Mouse (Mus musculus): Measurements from ENCODE around the gene 1110008P14Rik. TPM values are rescaled to one million over a fixed set of nuclear protein-coding genes. Genes with fewer than 3 reads are reported as not detected.

1110008P14Rik gene
- polyA plus RNA-seq, 1 experiment from 2014 or later = 39.7 TPM

- DNase-seq (ENCODE audit: low spot score) (peak; percentile 47), ATAC-seq (replicated peaks; ENCODE audit: low FRiP score) (peak; percentile 89)
- H3K9me3 ChIP-seq (ENCODE audit: control insufficient read depth, low read length) = no peaks in the 10 kb centered on the region
- peak overlapping the region; percentile 87 for H3K4me2 ChIP-seq
- no peaks in the 10 kb centered on the region for H3K27me3 ChIP-seq (replicated peaks; ENCODE audit: control insufficient read depth, insufficient read depth, low read length)
- peak overlapping the region; percentile 38 for H3K4me3 ChIP-seq (ENCODE audit: low read depth, low read length)
- peak overlapping the region; percentile 45; the same call in 1 of the 2 replicates for H3K27ac ChIP-seq (ENCODE audit: low read depth, low read length)
- 7% methylated on average over 14 of the region's 14 CpGs for WGBS
- H3K36me3 ChIP-seq (ENCODE audit: control insufficient read depth, insufficient read depth, low read length) = peaks cover 7% of the 10 kb centered on the region
- peaks cover 49% of the 10 kb centered on the region for H3K4me1 ChIP-seq (replicated peaks; ENCODE audit: control insufficient read depth, insufficient read depth, low read length)
- peak overlapping the region; percentile 49; the same call in 1 of the 2 replicates for H3K9ac ChIP-seq (ENCODE audit: low read depth, low read length)
Measured at GRCm38 (mm10) chr2:32423481-32424331, 42.0 kb upstream of the 1110008P14Rik start.

DNA sequence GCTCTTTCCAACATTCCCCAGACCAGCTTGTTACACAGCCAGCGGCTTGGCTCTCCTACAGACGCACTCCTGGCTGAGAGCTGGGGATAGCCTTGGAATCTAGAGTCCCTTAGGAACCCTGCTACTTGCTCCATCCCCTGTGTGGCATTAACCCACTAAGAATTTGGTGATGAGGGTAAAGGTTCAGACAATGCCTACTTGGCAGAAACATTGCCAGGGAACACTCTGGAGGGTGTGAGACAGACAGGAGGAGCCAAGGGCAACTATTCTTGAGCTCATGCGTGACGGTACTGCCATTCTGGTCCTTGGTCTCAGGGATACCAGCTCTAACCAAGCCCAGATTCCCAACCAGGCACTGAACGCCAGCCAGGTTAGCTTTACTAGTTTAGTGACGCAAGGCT, 40.1 kb upstream of the 1110008P14Rik start:
- WGBS = 90% methylated on average over 6 of the region's 6 CpGs

GRCm38 (mm10) chr2:32420647-32421046, 38.9 kb upstream of the 1110008P14Rik start:
- Histone ChIP-seq H3K9me3 (ENCODE audit: control insufficient read depth, low read length) (no peaks in the 10 kb centered on the region), H3K27me3 (replicated peaks; ENCODE audit: control insufficient read depth, insufficient read depth, low read length) (no peaks in the 10 kb centered on the region), H3K36me3 (ENCODE audit: control insufficient read depth, insufficient read depth, low read length) (peaks cover 28% of the 10 kb centered on the region), H3K27ac (ENCODE audit: low read depth, low read length) (no peak overlapping the region), H3K9ac (ENCODE audit: low read depth, low read length) (no peak overlapping the region), H3K4me3 (ENCODE audit: low read depth, low read length) (no peak overlapping the region), H3K4me2 (no peak overlapping the region), H3K4me1 (replicated peaks; ENCODE audit: control insufficient read depth, insufficient read depth, low read length) (peaks cover 40% of the 10 kb centered on the region)
- no peak for DNase-seq (ENCODE audit: low spot score)
- WGBS = 85% methylated on average over 6 of the region's 6 CpGs
- ATAC-seq (replicated peaks; ENCODE audit: low FRiP score) = no peak

More for the DNA sequence above, 40.1 kb upstream of the 1110008P14Rik start:
- Histone ChIP-seq H3K9me3 (ENCODE audit: control insufficient read depth, low read length) (no peaks in the 10 kb centered on the region), H3K27me3 (replicated peaks; ENCODE audit: control insufficient read depth, insufficient read depth, low read length) (no peaks in the 10 kb centered on the region), H3K4me3 (ENCODE audit: low read depth, low read length) (no peak overlapping the region), H3K27ac (ENCODE audit: low read depth, low read length) (no peak overlapping the region), H3K36me3 (ENCODE audit: control insufficient read depth, insufficient read depth, low read length) (peaks cover 19% of the 10 kb centered on the region), H3K4me2 (no peak overlapping the region), H3K9ac (ENCODE audit: low read depth, low read length) (no peak overlapping the region), H3K4me1 (replicated peaks; ENCODE audit: control insufficient read depth, insufficient read depth, low read length) (peaks cover 40% of the 10 kb centered on the region)
- ATAC-seq (replicated peaks; ENCODE audit: low FRiP score) (no peak), DNase-seq (ENCODE audit: low spot score) (no peak)

- Histone ChIP-seq H3K4me3 (ENCODE audit: low read depth, low read length) (no peak overlapping the region), H3K4me1 (replicated peaks; ENCODE audit: control insufficient read depth, insufficient read depth, low read length) (peaks cover 35% of the 10 kb centered on the region), H3K27ac (ENCODE audit: low read depth, low read length) (no peak overlapping the region), H3K9ac (ENCODE audit: low read depth, low read length) (no peak overlapping the region), H3K9me3 (ENCODE audit: control insufficient read depth, low read length) (no peaks in the 10 kb centered on the region), H3K4me2 (no peak overlapping the region), H3K27me3 (replicated peaks; ENCODE audit: control insufficient read depth, insufficient read depth, low read length) (no peaks in the 10 kb centered on the region), H3K36me3 (ENCODE audit: control insufficient read depth, insufficient read depth, low read length) (peaks cover 30% of the 10 kb centered on the region)
- 88% methylated on average over 12 of the region's 12 CpGs for WGBS
- no peak for ATAC-seq (replicated peaks; ENCODE audit: low FRiP score)
- no peak for DNase-seq (ENCODE audit: low spot score)
Measured at GRCm38 (mm10) chr2:32420066-32420608, 38.4 kb upstream of the 1110008P14Rik start.

DNA sequence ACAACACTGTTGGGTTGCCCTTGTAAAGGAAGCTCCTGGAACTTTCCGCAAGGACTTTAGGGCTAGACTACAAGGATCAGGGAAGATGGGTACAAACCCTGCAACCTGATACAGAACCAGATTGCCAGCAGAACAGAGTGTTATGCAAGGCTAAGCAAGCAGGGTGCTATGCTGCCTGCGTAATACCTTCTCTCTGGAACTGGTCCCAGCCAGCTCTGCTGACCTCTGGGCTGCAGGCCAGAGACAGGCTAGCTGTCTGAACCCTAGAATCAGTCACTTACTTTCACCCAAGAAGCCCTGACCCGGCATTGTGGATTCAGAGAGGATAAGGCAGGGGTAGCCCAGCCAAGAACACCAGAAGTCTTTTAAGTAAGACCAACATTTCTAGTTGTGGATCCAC, 37.6 kb upstream of the 1110008P14Rik start:
- 90% methylated on average over 3 of the region's 3 CpGs for WGBS
- H3K27me3 ChIP-seq (replicated peaks; ENCODE audit: control insufficient read depth, insufficient read depth, low read length) = no peaks in the 10 kb centered on the region
- H3K9ac ChIP-seq (ENCODE audit: low read depth, low read length) = no peak overlapping the region
- H3K4me1 ChIP-seq (replicated peaks; ENCODE audit: control insufficient read depth, insufficient read depth, low read length) = peaks cover 27% of the 10 kb centered on the region
- H3K36me3 ChIP-seq (ENCODE audit: control insufficient read depth, insufficient read depth, low read length) = peaks cover 31% of the 10 kb centered on the region
- no peak overlapping the region for H3K4me2 ChIP-seq
- no peak for DNase-seq (ENCODE audit: low spot score)
- H3K4me3 ChIP-seq (ENCODE audit: low read depth, low read length) = no peak overlapping the region
- no peak overlapping the region for H3K27ac ChIP-seq (ENCODE audit: low read depth, low read length)
- H3K9me3 ChIP-seq (ENCODE audit: control insufficient read depth, low read length) = no peaks in the 10 kb centered on the region
- no peak for ATAC-seq (replicated peaks; ENCODE audit: low FRiP score)

- Histone ChIP-seq H3K9me3 (ENCODE audit: control insufficient read depth, low read length) (no peaks in the 10 kb centered on the region), H3K27me3 (replicated peaks; ENCODE audit: control insufficient read depth, insufficient read depth, low read length) (no peaks in the 10 kb centered on the region), H3K4me1 (replicated peaks; ENCODE audit: control insufficient read depth, insufficient read depth, low read length) (peaks cover 21% of the 10 kb centered on the region), H3K4me3 (ENCODE audit: low read depth, low read length) (no peak overlapping the region), H3K27ac (ENCODE audit: low read depth, low read length) (no peak overlapping the region), H3K9ac (ENCODE audit: low read depth, low read length) (no peak overlapping the region), H3K4me2 (no peak overlapping the region), H3K36me3 (ENCODE audit: control insufficient read depth, insufficient read depth, low read length) (peaks cover 34% of the 10 kb centered on the region)
- no peak for DNase-seq (ENCODE audit: low spot score)
- no peak for ATAC-seq (replicated peaks; ENCODE audit: low FRiP score)
- WGBS = 76% methylated on average over 12 of the region's 12 CpGs
Measured at GRCm38 (mm10) chr2:32418430-32419151, 36.9 kb upstream of the 1110008P14Rik start.

- H3K9me3 ChIP-seq (ENCODE audit: control insufficient read depth, low read length) = no peaks in the 10 kb centered on the region
- H3K27ac ChIP-seq (ENCODE audit: low read depth, low read length) = no peak overlapping the region
- ATAC-seq (replicated peaks; ENCODE audit: low FRiP score) (no peak), DNase-seq (ENCODE audit: low spot score) (no peak)
- no peak overlapping the region for H3K4me2 ChIP-seq
- no peak overlapping the region for H3K9ac ChIP-seq (ENCODE audit: low read depth, low read length)
- H3K4me3 ChIP-seq (ENCODE audit: low read depth, low read length) = no peak overlapping the region
- WGBS = 80% methylated on average over 8 of the region's 8 CpGs
- peaks cover 10% of the 10 kb centered on the region for H3K4me1 ChIP-seq (replicated peaks; ENCODE audit: control insufficient read depth, insufficient read depth, low read length)
- no peaks in the 10 kb centered on the region for H3K27me3 ChIP-seq (replicated peaks; ENCODE audit: control insufficient read depth, insufficient read depth, low read length)
- peaks cover 34% of the 10 kb centered on the region for H3K36me3 ChIP-seq (ENCODE audit: control insufficient read depth, insufficient read depth, low read length)
Measured at GRCm38 (mm10) chr2:32417486-32417885, 35.7 kb upstream of the 1110008P14Rik start.

- H3K4me1 ChIP-seq (replicated peaks; ENCODE audit: control insufficient read depth, insufficient read depth, low read length) = peaks cover 4% of the 10 kb centered on the region; the same call in 1 of the 2 replicates
- no peak for ATAC-seq (replicated peaks; ENCODE audit: low FRiP score)
- H3K9ac ChIP-seq (ENCODE audit: low read depth, low read length) = no peak overlapping the region
- DNase-seq (ENCODE audit: low spot score) = no peak
- no peaks in the 10 kb centered on the region for H3K27me3 ChIP-seq (replicated peaks; ENCODE audit: control insufficient read depth, insufficient read depth, low read length)
- no peak overlapping the region for H3K4me2 ChIP-seq
- peaks cover 34% of the 10 kb centered on the region for H3K36me3 ChIP-seq (ENCODE audit: control insufficient read depth, insufficient read depth, low read length)
- H3K27ac ChIP-seq (ENCODE audit: low read depth, low read length) = no peak overlapping the region
- WGBS = 87% methylated on average over 2 of the region's 2 CpGs
- H3K9me3 ChIP-seq (ENCODE audit: control insufficient read depth, low read length) = no peaks in the 10 kb centered on the region
- no peak overlapping the region for H3K4me3 ChIP-seq (ENCODE audit: low read depth, low read length)
Measured at GRCm38 (mm10) chr2:32416556-32416955, 34.8 kb upstream of the 1110008P14Rik start.
